Mouse (Mus musculus) kidney, embryonic 14.5 days (tissue): ENCODE data around the gene Sprn. TPM values are rescaled to one million over a fixed set of nuclear protein-coding genes. Genes with fewer than 3 reads are reported as not detected.

Experiments
- ATAC-seq: fragments of 200-750 bp; cut with Nextera tagmentation; 2 replicates; pipeline ENCODE4 v1.8.0; 2017; ENCODE audit warnings: moderate number of reproducible peaks, mild to moderate bottlenecking, moderate TSS enrichment, moderate library complexity; ENCODE audit not compliant: low FRiP score, low TSS enrichment
- H3K27ac ChIP-seq: fragments of 300-500 bp; sonication (generic); 2 replicates; pipeline ENCODE4 v1.5.1; 2014; ENCODE audit warnings: low read depth, mild to moderate bottlenecking, low read length, moderate library complexity, mixed read lengths
- H3K27me3 ChIP-seq: fragments of 300-500 bp; sonication (generic); 2 replicates; pipeline ENCODE4 v1.6.1; 2014; ENCODE audit warnings: mild to moderate bottlenecking, low read length; ENCODE audit not compliant: control insufficient read depth, insufficient read depth
- H3K36me3 ChIP-seq: fragments of 300-500 bp; sonication (generic); 2 replicates; pipeline ENCODE4 v1.6.1; 2014; ENCODE audit warnings: low read length, mixed read lengths; ENCODE audit not compliant: control insufficient read depth, insufficient read depth
- H3K4me1 ChIP-seq: fragments of 300-500 bp; sonication (generic); 2 replicates; pipeline ENCODE4 v1.6.1; 2014; ENCODE audit warnings: low read length, mixed read lengths; ENCODE audit not compliant: control insufficient read depth, insufficient read depth
- H3K4me2 ChIP-seq: fragments of 300-500 bp; sonication (generic); replicated peaks from 2 replicates; pipeline ENCODE4 v1.6.1; 2014; ENCODE audit warnings: low read depth, mild to moderate bottlenecking, low read length
- H3K4me3 ChIP-seq: fragments of 300-500 bp; sonication (generic); 2 replicates; pipeline ENCODE4 v1.5.1; 2014; ENCODE audit warnings: mild to moderate bottlenecking, low read length
- H3K9ac ChIP-seq: fragments of 300-500 bp; sonication (generic); 2 replicates; pipeline ENCODE4 v1.6.1; 2014; ENCODE audit warnings: low read depth, mild to moderate bottlenecking, low read length, moderate library complexity
- H3K9me3 ChIP-seq: fragments of 300-500 bp; sonication (generic); 2 replicates; pipeline ENCODE4 v1.6.1; 2016; ENCODE audit warnings: low read length; ENCODE audit not compliant: control insufficient read depth
- WGBS: fragments of 180-500 bp; shearing (Covaris S2); extraction: QIAGEN DNeasy Blood & Tissue Kit; methylation state at CpG from one replicate; pipeline ENCODE4 v1.1.7; 2014; 5-methylcytosine and 5-hydroxymethylcytosine counted together
- polyA plus RNA-seq: library from polyadenylated mRNA; unstranded; fragments of >200 nt; fragmentation: Nextera tagmentation; extraction: Ambion mirVana; gene quantifications from 2 replicates; pipeline ENCODE4 v1.2.1, GENCODE M21; 2014

The Sprn gene
- polyA plus RNA-seq, 1 experiment from 2014 or later, result 0.14 TPM

GRCm38 (mm10) chr7:140164664-140165063, 10.0 kb upstream of the Sprn start, which contains the start of gene Olfr522:
TSS of gene Olfr522 (minus strand) at chr7:140164764.
- Histone ChIP-seq H3K9me3 (no peaks in the 10 kb centered on the region), H3K27ac (no peak within 1 kb of the TSS)
- 73% methylated on average over 7 of the region's 7 CpGs for WGBS

GRCm38 (mm10) chr7:140160363-140160762, 5.7 kb upstream of the Sprn start:
- no peak overlapping the region for H3K4me3 ChIP-seq
- 79% methylated on average over 3 of the region's 3 CpGs for WGBS
- H3K36me3 ChIP-seq, result no peaks in the 10 kb centered on the region
- no peak overlapping the region for H3K27ac ChIP-seq
- no peak overlapping the region for H3K9ac ChIP-seq
- ATAC-seq, result no peak
- no peaks in the 10 kb centered on the region for H3K9me3 ChIP-seq
- no peaks in the 10 kb centered on the region for H3K27me3 ChIP-seq
- no peak overlapping the region for H3K4me2 ChIP-seq
- no peaks in the 10 kb centered on the region for H3K4me1 ChIP-seq

More at GRCm38 (mm10) chr7:140164664-140165063, 10.0 kb upstream of the Sprn start, which contains the start of gene Olfr522:
- Histone ChIP-seq H3K27me3 (no peaks in the 10 kb centered on the region), H3K4me3 (no peak within 1 kb of the TSS), H3K9ac (no peak within 1 kb of the TSS), H3K4me2 (no peak within 1 kb of the TSS), H3K4me1 (no peaks in the 10 kb centered on the region), H3K36me3 (no peaks in the 10 kb centered on the region)
- no peak for ATAC-seq

GRCm38 (mm10) chr7:140153829-140154217, 854 bp downstream of the Sprn start:
- peak overlapping the region; percentile 48 for H3K4me2 ChIP-seq
- no peaks in the 10 kb centered on the region; the same call in 1 of the 2 replicates for H3K36me3 ChIP-seq
- peaks cover 11% of the 10 kb centered on the region; the same call in 1 of the 2 replicates for H3K4me1 ChIP-seq
- H3K9ac ChIP-seq, result no peak overlapping the region
- H3K27me3 ChIP-seq, result peaks cover 21% of the 10 kb centered on the region
- no peak for ATAC-seq
- no peak overlapping the region for H3K27ac ChIP-seq
- no peaks in the 10 kb centered on the region for H3K9me3 ChIP-seq
- peak overlapping the region; percentile 23; the same call in 1 of the 2 replicates for H3K4me3 ChIP-seq
- WGBS, result 24% methylated on average over 4 of the region's 4 CpGs

GRCm38 (mm10) chr7:140153383-140153782, 1.3 kb downstream of the Sprn start:
- Histone ChIP-seq H3K36me3 (no peaks in the 10 kb centered on the region; the same call in 1 of the 2 replicates), H3K27ac (no peak overlapping the region), H3K4me3 (peak overlapping the region; percentile 29), H3K4me2 (peak overlapping the region; percentile 48), H3K27me3 (peaks cover 21% of the 10 kb centered on the region), H3K9ac (peak overlapping the region; percentile 34; the same call in 1 of the 2 replicates), H3K9me3 (no peaks in the 10 kb centered on the region), H3K4me1 (peaks cover 11% of the 10 kb centered on the region; the same call in 1 of the 2 replicates)
- 2% methylated on average over 28 of the region's 28 CpGs for WGBS
- ATAC-seq, result no peak

GRCm38 (mm10) chr7:140144550-140144949, 10.1 kb downstream of the Sprn start:
- no peaks in the 10 kb centered on the region; the same call in 1 of the 2 replicates for H3K36me3 ChIP-seq
- 86% methylated on average over 4 of the region's 4 CpGs for WGBS
- no peaks in the 10 kb centered on the region for H3K4me1 ChIP-seq
- no peak overlapping the region for H3K4me3 ChIP-seq
- H3K4me2 ChIP-seq, result no peak overlapping the region
- ATAC-seq, result no peak
- no peak overlapping the region for H3K27ac ChIP-seq
- H3K9ac ChIP-seq, result no peak overlapping the region
- H3K9me3 ChIP-seq, result no peaks in the 10 kb centered on the region
- H3K27me3 ChIP-seq, result no peaks in the 10 kb centered on the region

- no peak overlapping the region for H3K4me2 ChIP-seq
- no peaks in the 10 kb centered on the region for H3K9me3 ChIP-seq
- no peak overlapping the region for H3K27ac ChIP-seq
- ATAC-seq, result no peak
- H3K4me1 ChIP-seq, result no peaks in the 10 kb centered on the region
- H3K9ac ChIP-seq, result no peak overlapping the region
- H3K36me3 ChIP-seq, result no peaks in the 10 kb centered on the region
- H3K4me3 ChIP-seq, result no peak overlapping the region
- H3K27me3 ChIP-seq, result no peaks in the 10 kb centered on the region
- 8% methylated on average over 14 of the region's 14 CpGs for WGBS
Measured at GRCm38 (mm10) chr7:140141350-140141749, 13.3 kb downstream of the Sprn start.

- no peaks in the 10 kb centered on the region for H3K9me3 ChIP-seq
- H3K4me1 ChIP-seq, result no peaks in the 10 kb centered on the region
- peak overlapping the region; percentile 80 for H3K4me2 ChIP-seq
- no peaks in the 10 kb centered on the region for H3K27me3 ChIP-seq
- ATAC-seq, result no peak; the same call in 1 of the 2 replicates
- WGBS, result under 1% methylated on average over 8 of the region's 8 CpGs
- no peaks in the 10 kb centered on the region for H3K36me3 ChIP-seq
- peak overlapping the region; percentile 87 for H3K9ac ChIP-seq
- peak overlapping the region; percentile 63 for H3K27ac ChIP-seq
- H3K4me3 ChIP-seq, result peak overlapping the region; percentile 81
Measured at GRCm38 (mm10) chr7:140138021-140138310, 16.7 kb downstream of the Sprn start.

- no peaks in the 10 kb centered on the region for H3K4me1 ChIP-seq
- no peaks in the 10 kb centered on the region; the same call in 1 of the 2 replicates for H3K36me3 ChIP-seq
- WGBS, result 3% methylated on average over 39 of the region's 39 CpGs
- no peaks in the 10 kb centered on the region for H3K27me3 ChIP-seq
- H3K4me2 ChIP-seq, result peak within 1 kb of the TSS; percentile 80
- H3K9ac ChIP-seq, result peak within 1 kb of the TSS; percentile 87
- no peaks in the 10 kb centered on the region for H3K9me3 ChIP-seq
- H3K27ac ChIP-seq, result peak within 1 kb of the TSS; percentile 63
- peak; percentile 99 for ATAC-seq
- peak within 1 kb of the TSS; percentile 81 for H3K4me3 ChIP-seq
Measured at GRCm38 (mm10) chr7:140137135-140138020, 17.3 kb downstream of the Sprn start, which contains the start of gene Mtg1. TSS of gene Mtg1 (plus strand) at chr7:140137564.
